Mouse (Mus musculus): ENCODE measurements around the gene Rad18.

Rad18 gene

GRCm38 (mm10) chr6:112684065-112684464, 12.4 kb downstream of the Rad18 start:
- DNase-seq (ENCODE audit: low read depth) = no peak

- no peak for DNase-seq (ENCODE audit: low read depth)
Measured at GRCm38 (mm10) chr6:112632071-112632470, 64.4 kb downstream of the Rad18 start.

- no peak for DNase-seq (ENCODE audit: low read depth)
Measured at GRCm38 (mm10) chr6:112630291-112630690, 66.2 kb downstream of the Rad18 start.

GRCm38 (mm10) chr6:112628301-112628700, 68.2 kb downstream of the Rad18 start:
- DNase-seq (ENCODE audit: low read depth) = no peak

GRCm38 (mm10) chr6:112622321-112622720, 74.2 kb downstream of the Rad18 start:
- no peak for DNase-seq (ENCODE audit: low read depth)

GRCm38 (mm10) chr6:112620027-112620426, 76.5 kb downstream of the Rad18 start:
- DNase-seq (ENCODE audit: low read depth) = no peak

- DNase-seq (ENCODE audit: low read depth) = no peak
Measured at GRCm38 (mm10) chr6:112617728-112618318, 78.7 kb downstream of the Rad18 start.

GRCm38 (mm10) chr6:112609027-112609426, 87.5 kb downstream of the Rad18 start:
- DNase-seq (ENCODE audit: low read depth) = no peak

GRCm38 (mm10) chr6:112603866-112604265, 92.6 kb downstream of the Rad18 start:
- no peak for DNase-seq (ENCODE audit: low read depth)

- no peak for DNase-seq (ENCODE audit: low read depth)
Measured at GRCm38 (mm10) chr6:112594971-112595370, 101.5 kb downstream of the Rad18 start.

- no peak for DNase-seq (ENCODE audit: low read depth)
Measured at GRCm38 (mm10) chr6:112587912-112588311, 108.6 kb downstream of the Rad18 start.

GRCm38 (mm10) chr6:112586999-112587398, 109.5 kb downstream of the Rad18 start:
- no peak for DNase-seq (ENCODE audit: low read depth)

- DNase-seq (ENCODE audit: low read depth) = no peak
Measured at GRCm38 (mm10) chr6:112584961-112585360, 111.5 kb downstream of the Rad18 start.

- no peak for DNase-seq (ENCODE audit: low read depth)
Measured at GRCm38 (mm10) chr6:112582022-112582421, 114.5 kb downstream of the Rad18 start.

GRCm38 (mm10) chr6:112577198-112577597, 119.3 kb downstream of the Rad18 start:
- DNase-seq (ENCODE audit: low read depth) = no peak

- no peak for DNase-seq (ENCODE audit: low read depth)
Measured at GRCm38 (mm10) chr6:112574558-112574957, 121.9 kb downstream of the Rad18 start.

- no peak for DNase-seq (ENCODE audit: low read depth)
Measured at GRCm38 (mm10) chr6:112570413-112570812, 126.1 kb downstream of the Rad18 start.

Measured in c-Kit-positive CD71-negative TER-119-negative erythroid progenitor cells, embryonic 14.5 days (primary cell).